Mouse (Mus musculus): ENCODE data around the gene Ing2. TPM values are rescaled to one million over a fixed set of nuclear protein-coding genes. Genes with fewer than 3 reads are reported as not detected.

The Ing2 gene
- total RNA-seq, 1 experiment from 2014 or later, result 66.7 TPM

- no peak for ATAC-seq (replicated peaks; ENCODE audit: low read depth, poor library complexity, severe bottlenecking)
These were observed 1.3 kb upstream of the Ing2 start for GRCm38 (mm10) chr8:47676631-47677030.

- ATAC-seq (replicated peaks; ENCODE audit: low read depth, poor library complexity, severe bottlenecking), result no peak
These were observed 868 bp upstream of the Ing2 start for GRCm38 (mm10) chr8:47676224-47676623.

- ATAC-seq (replicated peaks; ENCODE audit: low read depth, poor library complexity, severe bottlenecking), result peak; percentile 28
These were observed 430 bp upstream of the Ing2 start for GRCm38 (mm10) chr8:47675786-47676185.

- no peak for ATAC-seq (replicated peaks; ENCODE audit: low read depth, poor library complexity, severe bottlenecking)
These were observed 1.1 kb downstream of the Ing2 start for GRCm38 (mm10) chr8:47674140-47674776.

GRCm38 (mm10) chr8:47673317-47674139, 1.8 kb downstream of the Ing2 start:
- peak; percentile 56 for ATAC-seq (replicated peaks; ENCODE audit: low read depth, poor library complexity, severe bottlenecking)

GRCm38 (mm10) chr8:47664231-47664785, 11.0 kb downstream of the Ing2 start:
- ATAC-seq (replicated peaks; ENCODE audit: low read depth, poor library complexity, severe bottlenecking), result no peak

- ATAC-seq (replicated peaks; ENCODE audit: low read depth, poor library complexity, severe bottlenecking), result no peak
These were observed 12.2 kb downstream of the Ing2 start for GRCm38 (mm10) chr8:47663201-47663600.

GRCm38 (mm10) chr8:47662716-47663115, 12.6 kb downstream of the Ing2 start:
- no peak for ATAC-seq (replicated peaks; ENCODE audit: low read depth, poor library complexity, severe bottlenecking)

- ATAC-seq (replicated peaks; ENCODE audit: low read depth, poor library complexity, severe bottlenecking), result no peak
These were observed 15.0 kb downstream of the Ing2 start for GRCm38 (mm10) chr8:47660394-47660793.

GRCm38 (mm10) chr8:47659463-47659862, 15.9 kb downstream of the Ing2 start:
- ATAC-seq (replicated peaks; ENCODE audit: low read depth, poor library complexity, severe bottlenecking), result no peak

- ATAC-seq (replicated peaks; ENCODE audit: low read depth, poor library complexity, severe bottlenecking), result no peak
These were observed 20.9 kb downstream of the Ing2 start for GRCm38 (mm10) chr8:47654406-47654805.

- ATAC-seq (replicated peaks; ENCODE audit: low read depth, poor library complexity, severe bottlenecking), result no peak
These were observed 22.6 kb downstream of the Ing2 start for GRCm38 (mm10) chr8:47652737-47653076.

- no peak for ATAC-seq (replicated peaks; ENCODE audit: low read depth, poor library complexity, severe bottlenecking)
These were observed 23.2 kb downstream of the Ing2 start for GRCm38 (mm10) chr8:47651913-47652736.

- no peak for ATAC-seq (replicated peaks; ENCODE audit: low read depth, poor library complexity, severe bottlenecking)
These were observed 24.5 kb downstream of the Ing2 start for GRCm38 (mm10) chr8:47650853-47651252.

GRCm38 (mm10) chr8:47649551-47649950, 25.8 kb downstream of the Ing2 start:
- no peak for ATAC-seq (replicated peaks; ENCODE audit: low read depth, poor library complexity, severe bottlenecking)

- no peak for ATAC-seq (replicated peaks; ENCODE audit: low read depth, poor library complexity, severe bottlenecking)
These were observed 32.8 kb downstream of the Ing2 start for GRCm38 (mm10) chr8:47642514-47643064.

- ATAC-seq (replicated peaks; ENCODE audit: low read depth, poor library complexity, severe bottlenecking), result no peak
These were observed 38.2 kb downstream of the Ing2 start for GRCm38 (mm10) chr8:47637152-47637551.

GRCm38 (mm10) chr8:47636032-47636431, 39.3 kb downstream of the Ing2 start:
- ATAC-seq (replicated peaks; ENCODE audit: low read depth, poor library complexity, severe bottlenecking), result no peak

- peak; percentile 39; the same call in 1 of the 2 replicates for ATAC-seq (replicated peaks; ENCODE audit: low read depth, poor library complexity, severe bottlenecking)
These were observed 40.5 kb downstream of the Ing2 start for GRCm38 (mm10) chr8:47634791-47635341.

- ATAC-seq (replicated peaks; ENCODE audit: low read depth, poor library complexity, severe bottlenecking), result no peak
These were observed 54.2 kb downstream of the Ing2 start for GRCm38 (mm10) chr8:47621144-47621543.
